Mouse (Mus musculus): ENCODE results near the gene Tomt. TPM values are rescaled to one million over a fixed set of nuclear protein-coding genes. Genes with fewer than 3 reads are reported as not detected.

Gene Tomt
- total and polyA plus RNA-seq, 3 experiments, result not detected

DNA sequence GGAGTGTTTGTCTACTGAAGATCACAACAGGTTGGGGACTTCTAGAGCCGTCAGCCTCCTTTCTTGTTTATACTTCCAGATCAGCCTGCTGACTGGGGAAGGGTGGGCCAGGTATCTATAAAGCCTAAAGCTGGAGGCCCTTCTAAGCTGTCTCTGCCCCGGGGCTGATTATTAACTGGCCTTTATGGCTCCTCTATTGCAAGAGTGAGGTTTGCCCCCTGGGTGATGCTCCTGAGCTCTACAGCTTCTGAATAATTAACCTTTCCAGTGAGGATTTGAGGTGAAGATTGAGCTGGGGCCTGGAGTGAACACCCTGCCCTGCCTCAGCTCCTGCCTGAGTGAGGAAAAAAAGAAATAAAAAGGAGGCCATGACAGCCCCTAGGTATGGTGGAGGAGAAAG, 35.5 kb downstream of the Tomt start, which contains the start of gene Folr1:
Gene Folr1, minus strand, starts transcription at position 160 of the 400 bp plus-strand sequence.
- WGBS, result 97% methylated on average over 2 of the region's 2 CpGs
- H3K27me3 ChIP-seq (ENCODE audit: control insufficient read depth, insufficient read depth, low read length), result no peaks in the 10 kb centered on the region
- no peak within 1 kb of the TSS for H3K9ac ChIP-seq (ENCODE audit: low read depth, low read length)
- H3K4me3 ChIP-seq, result no peak within 1 kb of the TSS
- DNase-seq, result no peak
- H3K27ac ChIP-seq, result no peak within 1 kb of the TSS
- intact Hi-C loops (cut with DNase I), result no loop called here
- H3K79me2 ChIP-seq (replicated peaks; ENCODE audit: control insufficient read depth, insufficient read depth, low read length), result no peaks in the 10 kb centered on the region
- no peak for TF ChIP-seq EP300 (IDR thresholded peaks at IDR 0.05; ENCODE audit: insufficient read depth, low read depth, low read length)
- TF ChIP-seq POLR2A (IDR thresholded peaks at IDR 0.05; ENCODE audit: insufficient read depth, low read depth, low read length), result no peak
- no peak for TF ChIP-seq CTCF (IDR thresholded peaks at IDR 0.05)
- H3K4me1 ChIP-seq (ENCODE audit: control insufficient read depth, insufficient read depth, low read length), result peaks cover 5% of the 10 kb centered on the region
- H3K36me3 ChIP-seq (ENCODE audit: control insufficient read depth, insufficient read depth, low read length), result no peaks in the 10 kb centered on the region

- no peaks in the 10 kb centered on the region for H3K79me2 ChIP-seq (replicated peaks; ENCODE audit: control insufficient read depth, insufficient read depth, low read length)
- H3K36me3 ChIP-seq (ENCODE audit: control insufficient read depth, insufficient read depth, low read length), result no peaks in the 10 kb centered on the region
- no peak overlapping the region for H3K27ac ChIP-seq
- no peak overlapping the region for H3K9ac ChIP-seq (ENCODE audit: low read depth, low read length)
- intact Hi-C loops (cut with DNase I), result no loop called here
- 85% methylated on average over 7 of the region's 7 CpGs for WGBS
- no peak overlapping the region for H3K4me3 ChIP-seq
- H3K4me1 ChIP-seq (ENCODE audit: control insufficient read depth, insufficient read depth, low read length), result peaks cover 5% of the 10 kb centered on the region
- DNase-seq, result no peak
- H3K27me3 ChIP-seq (ENCODE audit: control insufficient read depth, insufficient read depth, low read length), result no peaks in the 10 kb centered on the region
- TF ChIP-seq POLR2A (IDR thresholded peaks at IDR 0.05; ENCODE audit: insufficient read depth, low read depth, low read length) (no peak), CTCF (IDR thresholded peaks at IDR 0.05) (no peak), EP300 (IDR thresholded peaks at IDR 0.05; ENCODE audit: insufficient read depth, low read depth, low read length) (no peak)
These were observed 37.0 kb downstream of the Tomt start for GRCm38 (mm10) chr7:101869163-101869500.

DNA sequence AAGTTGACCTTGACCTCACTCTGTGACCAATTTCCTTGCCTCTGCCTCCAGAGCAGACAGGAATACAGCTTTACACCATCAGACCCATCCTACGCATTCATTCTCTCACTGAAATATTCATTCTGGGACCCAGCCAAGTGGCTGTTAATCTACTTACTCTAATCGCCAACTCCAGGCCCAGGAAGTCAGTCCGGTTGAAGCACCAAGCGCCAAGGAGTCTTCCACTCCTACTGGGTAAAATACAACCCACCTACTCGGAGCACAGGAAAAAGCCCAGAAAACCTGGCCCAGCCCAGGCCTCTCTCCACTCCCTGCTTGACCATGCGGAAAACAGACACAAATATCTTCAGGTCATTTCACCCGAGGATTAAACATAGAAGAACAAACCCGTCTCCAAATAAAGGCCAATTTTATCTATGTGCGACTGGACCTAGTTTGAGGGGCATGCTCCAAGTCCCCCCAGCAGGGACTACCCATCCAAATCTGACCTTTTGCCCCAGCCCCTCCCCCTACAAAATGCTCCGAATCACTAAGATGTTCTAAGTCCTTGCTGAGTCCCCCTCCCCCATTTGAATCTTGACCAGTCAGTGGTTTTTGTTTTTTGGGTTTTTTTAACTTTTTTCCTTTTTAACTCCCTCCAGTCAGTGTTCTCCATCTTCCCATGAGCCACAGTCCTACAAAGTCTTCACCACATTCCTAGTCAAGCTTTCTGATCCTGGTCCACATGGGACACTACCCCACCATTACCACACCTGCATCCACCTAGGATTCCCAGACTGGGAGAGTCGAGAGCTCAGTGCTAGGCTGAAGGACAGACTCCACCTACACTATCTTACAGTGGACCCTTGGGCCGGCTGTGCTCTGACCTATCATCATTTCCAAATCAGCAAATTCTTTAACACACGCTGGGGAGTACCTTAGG, 37.7 kb downstream of the Tomt start:
- DNase-seq, result no peak
- Histone ChIP-seq H3K9ac (ENCODE audit: low read depth, low read length) (no peak overlapping the region), H3K27ac (no peak overlapping the region), H3K4me3 (no peak overlapping the region), H3K79me2 (replicated peaks; ENCODE audit: control insufficient read depth, insufficient read depth, low read length) (no peaks in the 10 kb centered on the region), H3K27me3 (ENCODE audit: control insufficient read depth, insufficient read depth, low read length) (no peaks in the 10 kb centered on the region), H3K4me1 (ENCODE audit: control insufficient read depth, insufficient read depth, low read length) (peaks cover 5% of the 10 kb centered on the region), H3K36me3 (ENCODE audit: control insufficient read depth, insufficient read depth, low read length) (no peaks in the 10 kb centered on the region)
- WGBS, result 47% methylated on average over 13 of the region's 13 CpGs
- no peak for TF ChIP-seq POLR2A (IDR thresholded peaks at IDR 0.05; ENCODE audit: insufficient read depth, low read depth, low read length)
- TF ChIP-seq EP300 (IDR thresholded peaks at IDR 0.05; ENCODE audit: insufficient read depth, low read depth, low read length), result no peak
- TF ChIP-seq CTCF (IDR thresholded peaks at IDR 0.05), result no peak
- intact Hi-C loops (cut with DNase I), result no loop called here

DNA sequence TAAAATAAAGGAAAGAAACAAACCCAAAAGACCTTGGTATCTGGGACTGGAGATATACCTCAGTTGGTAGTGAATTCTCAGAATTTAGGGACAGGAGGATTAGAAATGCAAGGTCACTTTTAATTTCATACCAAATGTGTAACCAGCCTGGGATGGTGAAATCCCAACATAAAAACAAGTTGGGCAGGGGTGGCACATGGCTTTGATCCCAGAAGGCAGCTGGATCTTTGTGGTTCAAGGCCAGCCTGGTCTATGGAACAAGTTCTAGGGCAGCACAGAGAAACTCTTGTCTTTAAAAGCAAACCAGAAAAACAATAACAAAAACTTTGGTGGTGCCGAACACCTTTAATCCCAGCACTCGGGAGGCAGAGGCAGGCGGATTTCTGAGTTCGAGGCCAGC, 38.7 kb downstream of the Tomt start:
- intact Hi-C loops (cut with DNase I), result no loop called here
- H3K4me3 ChIP-seq, result no peak overlapping the region

GRCm38 (mm10) chr7:101866491-101867265, 39.5 kb downstream of the Tomt start:
- Histone ChIP-seq H3K36me3 (ENCODE audit: control insufficient read depth, insufficient read depth, low read length) (no peaks in the 10 kb centered on the region), H3K4me3 (no peak overlapping the region), H3K27ac (no peak overlapping the region), H3K9ac (ENCODE audit: low read depth, low read length) (no peak overlapping the region), H3K79me2 (replicated peaks; ENCODE audit: control insufficient read depth, insufficient read depth, low read length) (no peaks in the 10 kb centered on the region), H3K27me3 (ENCODE audit: control insufficient read depth, insufficient read depth, low read length) (no peaks in the 10 kb centered on the region), H3K4me1 (ENCODE audit: control insufficient read depth, insufficient read depth, low read length) (peaks cover 5% of the 10 kb centered on the region)
- no peak for DNase-seq
- intact Hi-C loops (cut with DNase I), result no loop called here
- 92% methylated on average over 11 of the region's 11 CpGs for WGBS
- no peak for TF ChIP-seq POLR2A (IDR thresholded peaks at IDR 0.05; ENCODE audit: insufficient read depth, low read depth, low read length)
- TF ChIP-seq EP300 (IDR thresholded peaks at IDR 0.05; ENCODE audit: insufficient read depth, low read depth, low read length), result no peak
- no peak for TF ChIP-seq CTCF (IDR thresholded peaks at IDR 0.05)

More for the DNA sequence above, 38.7 kb downstream of the Tomt start:
- Histone ChIP-seq H3K27ac (no peak overlapping the region), H3K4me1 (ENCODE audit: control insufficient read depth, insufficient read depth, low read length) (peaks cover 5% of the 10 kb centered on the region), H3K79me2 (replicated peaks; ENCODE audit: control insufficient read depth, insufficient read depth, low read length) (no peaks in the 10 kb centered on the region), H3K36me3 (ENCODE audit: control insufficient read depth, insufficient read depth, low read length) (no peaks in the 10 kb centered on the region), H3K9ac (ENCODE audit: low read depth, low read length) (no peak overlapping the region), H3K27me3 (ENCODE audit: control insufficient read depth, insufficient read depth, low read length) (no peaks in the 10 kb centered on the region)
- TF ChIP-seq POLR2A (IDR thresholded peaks at IDR 0.05; ENCODE audit: insufficient read depth, low read depth, low read length) (no peak), EP300 (IDR thresholded peaks at IDR 0.05; ENCODE audit: insufficient read depth, low read depth, low read length) (no peak), CTCF (IDR thresholded peaks at IDR 0.05) (no peak)
- WGBS, result 96% methylated on average over 4 of the region's 4 CpGs
- no peak for DNase-seq
